Mouse (Mus musculus): ENCODE results near the gene Slc17a2.
A peak's percentile ranks its signal among the peaks of the same experiment; 100 is the strongest.

- TF ChIP-seq POLR2A (IDR thresholded peaks at IDR 0.05; ENCODE audit: control insufficient read depth, extremely low read depth, insufficient read depth, low read length, poor library complexity), result peak; percentile 89; the same call in 1 of the 2 replicates
- TF ChIP-seq CTCF (IDR thresholded peaks at IDR 0.05; ENCODE audit: borderline replicate concordance, control insufficient read depth, extremely low read depth, insufficient read depth, low read length, poor library complexity), result no peak
These were observed 43.0 kb upstream of the Slc17a2 start, which contains the start of gene Hist1h1a for GRCm38 (mm10) chr13:23763586-23764323.
